Mouse (Mus musculus): ENCODE data around the gene Chadl. TPM values are rescaled to one million over a fixed set of nuclear protein-coding genes. Genes with fewer than 3 reads are reported as not detected.
A peak's percentile ranks its signal among the peaks of the same experiment; 100 is the strongest.

The Chadl gene
- polyA plus RNA-seq, 1 experiment from 2014 or later, result 1.4 TPM

GRCm38 (mm10) chr15:81663697-81664561 lies 33.2 kb downstream of the Chadl start, which contains the start of gene L3mbtl2:
Gene L3mbtl2, plus strand, starts transcription at chr15:81663889.
- WGBS, result under 1% methylated on average over 55 of the region's 55 CpGs
- H3K27ac ChIP-seq, result 0 out of 2 replicates have a peak within 1 kb of the TSS, but pooled peaks have one; percentile 26

DNA sequence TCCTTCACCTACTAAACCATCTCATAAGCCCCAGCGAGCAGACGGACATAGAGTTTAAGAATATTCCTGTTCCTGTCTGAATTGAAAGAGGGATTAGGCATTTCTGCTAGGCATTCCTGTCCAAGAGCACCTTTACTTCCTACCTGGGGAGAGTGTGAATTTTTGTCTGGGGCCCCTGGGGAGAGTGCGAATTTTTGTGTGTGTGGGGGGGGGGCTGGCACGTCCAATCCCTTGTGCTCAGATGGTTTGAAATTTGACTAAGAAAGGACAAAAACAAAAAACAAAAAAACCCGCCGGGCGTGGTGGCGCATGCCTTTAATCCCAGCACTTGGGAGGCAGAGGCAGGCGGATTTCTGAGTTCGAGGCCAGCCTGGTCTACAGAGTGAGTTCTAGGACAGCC lies 33.8 kb downstream of the Chadl start:
- peak overlapping the region; percentile 88 for H3K4me2 ChIP-seq
- H3K4me3 ChIP-seq, result peak overlapping the region; percentile 68
- H3K4me1 ChIP-seq (replicated peaks), result peaks cover 7% of the 10 kb centered on the region
- peaks cover 4% of the 10 kb centered on the region; the same call in 1 of the 2 replicates for H3K36me3 ChIP-seq
- no peak overlapping the region for H3K27ac ChIP-seq
- H3K9me3 ChIP-seq (replicated peaks), result no peaks in the 10 kb centered on the region
- no peak overlapping the region for H3K9ac ChIP-seq
- WGBS, result 59% methylated on average over 10 of the region's 10 CpGs
- no peak for ATAC-seq (replicated peaks; ENCODE audit: insufficient number of reproducible peaks, insufficient read depth, low FRiP score, low read depth)
- no peaks in the 10 kb centered on the region for H3K27me3 ChIP-seq

More at GRCm38 (mm10) chr15:81663697-81664561, 33.2 kb downstream of the Chadl start, which contains the start of gene L3mbtl2:
- H3K4me2 ChIP-seq, result peak within 1 kb of the TSS; percentile 88
- peak; percentile 98 for ATAC-seq (replicated peaks; ENCODE audit: insufficient number of reproducible peaks, insufficient read depth, low FRiP score, low read depth)
- H3K4me3 ChIP-seq, result peak within 1 kb of the TSS; percentile 68
- peak within 1 kb of the TSS; percentile 63 for H3K9ac ChIP-seq
- H3K9me3 ChIP-seq (replicated peaks), result no peaks in the 10 kb centered on the region
- H3K27me3 ChIP-seq, result no peaks in the 10 kb centered on the region
- H3K36me3 ChIP-seq, result peaks cover 10% of the 10 kb centered on the region; the same call in 1 of the 2 replicates
- H3K4me1 ChIP-seq (replicated peaks), result peaks cover 7% of the 10 kb centered on the region

DNA sequence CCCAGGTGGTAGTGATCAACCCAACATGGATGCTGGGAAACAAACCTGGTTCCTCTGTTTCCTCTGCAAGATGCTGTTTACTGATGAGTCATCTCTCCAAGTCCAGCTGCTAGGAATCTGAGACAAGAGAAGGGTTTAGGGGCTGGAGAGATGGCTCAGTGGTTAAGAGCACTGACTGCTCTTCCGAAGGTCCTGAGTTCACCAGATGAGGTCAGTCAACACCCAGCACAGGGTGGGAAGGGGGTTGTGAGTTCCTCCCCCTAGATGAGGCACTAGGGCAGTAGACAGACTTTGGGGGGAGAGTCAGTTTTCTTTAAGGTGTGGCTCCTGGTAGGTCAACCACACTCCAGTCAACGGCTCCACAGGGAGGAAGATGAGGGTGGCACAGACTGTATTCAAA lies 35.4 kb downstream of the Chadl start:
- Histone ChIP-seq H3K9me3 (replicated peaks) (no peaks in the 10 kb centered on the region), H3K27ac (no peak overlapping the region), H3K4me2 (no peak overlapping the region), H3K36me3 (no peaks in the 10 kb centered on the region), H3K27me3 (no peaks in the 10 kb centered on the region), H3K4me3 (no peak overlapping the region), H3K4me1 (replicated peaks) (peaks cover 7% of the 10 kb centered on the region), H3K9ac (no peak overlapping the region)
- WGBS, result 91% methylated on average over 2 of the region's 2 CpGs
- ATAC-seq (replicated peaks; ENCODE audit: insufficient number of reproducible peaks, insufficient read depth, low FRiP score, low read depth), result no peak

DNA sequence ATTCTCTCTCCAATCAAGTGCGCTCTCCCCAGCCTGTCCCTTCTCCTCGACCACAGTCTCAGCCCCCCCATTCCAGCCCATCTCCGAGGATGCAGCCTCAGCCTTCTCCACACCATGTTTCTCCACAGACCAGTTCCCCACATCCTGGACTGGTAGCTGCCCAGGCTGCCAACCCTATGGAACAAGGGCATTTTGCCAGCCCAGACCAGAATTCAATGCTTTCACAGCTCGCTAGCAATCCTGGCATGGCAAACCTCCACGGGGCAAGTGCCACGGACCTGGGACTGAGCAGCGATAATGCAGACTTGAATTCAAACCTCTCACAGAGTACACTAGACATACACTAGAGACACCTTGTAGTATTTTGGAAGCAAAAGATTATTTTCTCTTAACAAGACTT lies 46.5 kb downstream of the Chadl start:
- WGBS, result 86% methylated on average over 7 of the region's 7 CpGs
- no peaks in the 10 kb centered on the region for H3K4me1 ChIP-seq (replicated peaks)

GRCm38 (mm10) chr15:81649516-81650455 lies 47.3 kb downstream of the Chadl start:
- Histone ChIP-seq H3K9ac (no peak overlapping the region), H3K36me3 (peaks cover 63% of the 10 kb centered on the region), H3K4me2 (no peak overlapping the region), H3K9me3 (replicated peaks) (no peaks in the 10 kb centered on the region), H3K27me3 (no peaks in the 10 kb centered on the region), H3K4me3 (no peak overlapping the region), H3K4me1 (replicated peaks) (no peaks in the 10 kb centered on the region), H3K27ac (no peak overlapping the region)
- ATAC-seq (replicated peaks; ENCODE audit: insufficient number of reproducible peaks, insufficient read depth, low FRiP score, low read depth), result no peak
- WGBS, result 93% methylated on average over 8 of the region's 8 CpGs

More for the DNA sequence above, 46.5 kb downstream of the Chadl start:
- Histone ChIP-seq H3K27me3 (no peaks in the 10 kb centered on the region), H3K9ac (no peak overlapping the region), H3K36me3 (peaks cover 55% of the 10 kb centered on the region), H3K4me3 (no peak overlapping the region), H3K27ac (no peak overlapping the region), H3K4me2 (no peak overlapping the region), H3K9me3 (replicated peaks) (no peaks in the 10 kb centered on the region)
- no peak for ATAC-seq (replicated peaks; ENCODE audit: insufficient number of reproducible peaks, insufficient read depth, low FRiP score, low read depth)

Other genes starting within 250 kb of the Chadl start
- gene Rbx1, start 231.0 kb downstream of the Chadl start, polyA plus RNA-seq (2015; fragmentation: Nextera tagmentation; extraction: Ambion mirVana), result 324 and 354 TPM in 2 replicates
- 9.4 and 12.6 TPM in 2 replicates for gene Ep300, start 111.9 kb downstream of the Chadl start, polyA plus RNA-seq (2015; fragmentation: Nextera tagmentation; extraction: Ambion mirVana)
- 12.9 and 17.2 TPM in 2 replicates for gene L3mbtl2, start 33.4 kb downstream of the Chadl start, polyA plus RNA-seq (2015; fragmentation: Nextera tagmentation; extraction: Ambion mirVana)
- gene Zc3h7b, start 47.8 kb upstream of the Chadl start, polyA plus RNA-seq (2015; fragmentation: Nextera tagmentation; extraction: Ambion mirVana), result 18.2 and 22.8 TPM in 2 replicates
- gene Rangap1, start 48.2 kb upstream of the Chadl start, polyA plus RNA-seq (2015; fragmentation: Nextera tagmentation; extraction: Ambion mirVana), result 66.4 and 81.4 TPM in 2 replicates
- 22.9 and 25.9 TPM in 2 replicates for gene Tef, start 105.1 kb upstream of the Chadl start, polyA plus RNA-seq (2015; fragmentation: Nextera tagmentation; extraction: Ambion mirVana)
- 15.8 and 17.6 TPM in 2 replicates for gene Tob2, start 161.5 kb upstream of the Chadl start, polyA plus RNA-seq (2015; fragmentation: Nextera tagmentation; extraction: Ambion mirVana)
- gene Phf5a, start 174.6 kb upstream of the Chadl start, polyA plus RNA-seq (2015; fragmentation: Nextera tagmentation; extraction: Ambion mirVana), result 70.5 and 97.6 TPM in 2 replicates
- gene Aco2, start 175.0 kb upstream of the Chadl start, polyA plus RNA-seq (2015; fragmentation: Nextera tagmentation; extraction: Ambion mirVana), result 610 and 636 TPM in 2 replicates
- gene Polr3h, start 229.0 kb upstream of the Chadl start, polyA plus RNA-seq (2015; fragmentation: Nextera tagmentation; extraction: Ambion mirVana), result 134 and 145 TPM in 2 replicates
- 5.7 and 9.6 TPM in 2 replicates for gene Csdc2, start 239.5 kb upstream of the Chadl start, polyA plus RNA-seq (2015; fragmentation: Nextera tagmentation; extraction: Ambion mirVana)

All from heart, embryonic 15.5 days (tissue).